Mouse (Mus musculus): Measurements from ENCODE around the gene Lrrc18. TPM values are rescaled to one million over a fixed set of nuclear protein-coding genes. Genes with fewer than 3 reads are reported as not detected.

The Lrrc18 gene
- 0.27 and 0.49 TPM in 2 replicates for polyA plus RNA-seq (2014; fragmentation: Nextera tagmentation; extraction: Ambion mirVana)

DNA sequence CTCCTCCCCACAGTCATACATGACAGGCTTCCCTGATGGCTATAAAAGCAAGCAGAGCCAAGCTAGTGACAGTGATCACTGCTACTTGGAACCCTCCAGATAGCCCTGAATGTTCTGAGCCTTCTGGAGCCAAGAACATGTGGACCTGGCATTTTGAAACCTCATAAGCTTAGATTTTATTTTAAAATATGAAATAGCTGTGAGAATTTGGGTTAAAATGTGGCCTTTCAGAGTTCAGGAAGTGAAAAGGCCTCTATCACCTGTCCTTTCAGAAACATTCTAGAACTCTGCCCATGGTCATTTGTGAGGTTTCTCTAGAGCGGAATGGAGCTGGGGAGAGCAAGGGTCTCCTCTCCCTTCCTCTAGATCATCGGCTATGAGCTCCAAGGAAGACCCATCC, at the start of gene Lrrc18:
Gene Lrrc18 (plus strand): TSS at position 301 of the 400 bp plus-strand sequence.
- H3K4me3 ChIP-seq (ENCODE audit: control insufficient read depth in 1 of 2, insufficient read depth in 1 of 2, low read depth in 1 of 2, low read length in 2 of 2): no peak within 1 kb of the TSS
- H3K4me1 ChIP-seq (ENCODE audit: control insufficient read depth in 2 of 2, insufficient read depth in 2 of 2, low read length in 2 of 2): peaks cover 10 to 13% of the 10 kb centered on the region in 2 experiments
- H3K27ac ChIP-seq (replicated peaks in 1 of 2; ENCODE audit: control insufficient read depth in 1 of 2, insufficient read depth in 1 of 2, low read depth in 2 of 2, low read length in 2 of 2): no peak within 1 kb of the TSS
- WGBS: 89% methylated on average over 2 of the region's 2 CpGs
- no peaks in the 10 kb centered on the region for H3K9me3 ChIP-seq (ENCODE audit: control insufficient read depth, low read length)
- no peak within 1 kb of the TSS for H3K9ac ChIP-seq (ENCODE audit: low read length)
- H3K27me3 ChIP-seq (ENCODE audit: control insufficient read depth, insufficient read depth, low read length): no peaks in the 10 kb centered on the region
- no peaks in the 10 kb centered on the region for H3K36me3 ChIP-seq (ENCODE audit: control insufficient read depth, insufficient read depth, low read length)
- no peak within 1 kb of the TSS for H3K4me2 ChIP-seq (ENCODE audit: low read length)
- no peak for ATAC-seq (ENCODE audit: insufficient number of reproducible peaks, insufficient read depth, low FRiP score, low read depth)

DNA sequence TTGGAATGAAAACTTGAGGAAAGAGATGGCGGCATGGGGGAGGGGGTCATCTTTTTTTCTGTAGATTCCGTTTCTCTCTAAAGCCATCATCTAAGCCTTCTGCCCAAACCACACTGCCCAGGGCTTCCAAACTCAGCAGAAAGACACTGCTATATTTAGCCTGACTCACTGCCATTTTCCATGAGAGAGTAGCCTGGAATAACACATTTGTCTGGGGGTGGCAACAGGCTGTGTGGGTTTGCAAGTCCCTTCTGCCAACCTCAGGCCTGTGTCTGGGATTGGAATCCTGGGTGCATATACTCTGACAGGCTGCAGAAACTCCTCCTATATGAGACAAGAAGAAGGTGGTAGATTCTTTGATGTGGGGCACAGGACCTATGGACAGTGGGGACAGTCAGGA, 43.7 kb upstream of the Lrrc18 start:
- 79% methylated on average over 2 of the region's 2 CpGs for WGBS
- Histone ChIP-seq H3K27ac (replicated peaks in 1 of 2; ENCODE audit: control insufficient read depth in 1 of 2, insufficient read depth in 1 of 2, low read depth in 2 of 2, low read length in 2 of 2) (no peak overlapping the region), H3K9ac (ENCODE audit: low read length) (no peak overlapping the region), H3K4me2 (ENCODE audit: low read length) (no peak overlapping the region), H3K4me1 (ENCODE audit: control insufficient read depth in 2 of 2, insufficient read depth in 2 of 2, low read length in 2 of 2) (peaks cover 17 to 19% of the 10 kb centered on the region in 2 experiments), H3K4me3 (ENCODE audit: control insufficient read depth in 1 of 2, insufficient read depth in 1 of 2, low read depth in 1 of 2, low read length in 2 of 2) (no peak overlapping the region), H3K27me3 (ENCODE audit: control insufficient read depth, insufficient read depth, low read length) (no peaks in the 10 kb centered on the region), H3K9me3 (ENCODE audit: control insufficient read depth, low read length) (no peaks in the 10 kb centered on the region), H3K36me3 (ENCODE audit: control insufficient read depth, insufficient read depth, low read length) (no peaks in the 10 kb centered on the region)
- ATAC-seq (ENCODE audit: insufficient number of reproducible peaks, insufficient read depth, low FRiP score, low read depth): no peak

DNA sequence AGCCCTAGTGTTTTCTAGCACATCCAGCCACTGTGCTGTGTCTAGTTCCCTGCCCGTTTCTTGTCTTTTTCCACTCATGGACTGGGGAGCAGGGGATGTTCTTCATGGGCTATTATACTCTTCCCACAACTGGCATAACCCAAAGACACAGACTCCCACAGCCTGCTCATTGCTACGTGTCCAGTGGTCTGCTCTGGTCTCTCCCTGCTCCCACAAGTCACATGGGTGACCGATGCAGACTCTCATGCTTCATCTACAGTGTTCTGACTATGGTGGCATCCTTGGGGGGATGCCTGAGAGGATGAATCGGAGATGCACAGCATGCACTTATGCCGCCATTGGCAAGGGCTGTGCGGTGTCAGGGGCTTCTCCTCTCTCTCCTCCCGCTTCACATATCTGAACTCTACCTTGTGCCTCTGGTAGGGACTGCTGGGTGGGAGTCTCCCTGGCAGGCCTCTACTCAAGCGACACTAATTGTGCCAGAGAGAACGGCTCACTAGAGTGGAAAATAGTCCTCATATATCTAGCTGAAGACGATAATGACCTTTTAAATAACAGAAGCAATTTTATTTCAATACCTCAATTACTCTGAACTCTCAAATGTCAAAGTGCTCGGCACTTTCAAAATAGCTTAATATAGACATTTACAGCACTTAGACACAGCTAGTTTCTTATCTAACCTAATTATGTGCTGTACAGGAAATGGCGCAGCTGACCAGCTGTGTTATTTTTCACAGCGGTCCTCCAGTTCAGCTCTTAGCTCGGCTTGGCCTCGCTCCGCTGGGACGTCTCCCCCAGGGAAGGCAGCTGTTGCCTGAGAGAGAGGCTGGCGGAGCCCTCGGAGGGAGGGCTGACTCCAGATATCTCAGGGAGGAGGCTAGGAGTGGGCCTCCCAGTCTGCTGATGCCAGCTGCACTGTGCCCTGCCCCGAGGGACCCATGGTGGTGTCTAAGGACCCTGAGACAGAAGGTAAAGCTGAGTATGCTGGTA, 40.6 kb upstream of the Lrrc18 start:
- peak overlapping the region; percentile 5; the same call in 1 of the 2 replicates for H3K9ac ChIP-seq (ENCODE audit: low read length)
- no peaks in the 10 kb centered on the region for H3K9me3 ChIP-seq (ENCODE audit: control insufficient read depth, low read length)
- no peaks in the 10 kb centered on the region for H3K27me3 ChIP-seq (ENCODE audit: control insufficient read depth, insufficient read depth, low read length)
- peak; percentile 54; the same call in 1 of the 2 replicates for ATAC-seq (ENCODE audit: insufficient number of reproducible peaks, insufficient read depth, low FRiP score, low read depth)
- H3K4me3 ChIP-seq (ENCODE audit: control insufficient read depth in 1 of 2, insufficient read depth in 1 of 2, low read depth in 1 of 2, low read length in 2 of 2): no peak overlapping the region
- peak overlapping the region; percentile 12 to 66 for H3K27ac ChIP-seq (replicated peaks in 1 of 2; ENCODE audit: control insufficient read depth in 1 of 2, insufficient read depth in 1 of 2, low read depth in 2 of 2, low read length in 2 of 2)
- peaks cover 24% of the 10 kb centered on the region in 2 experiments for H3K4me1 ChIP-seq (ENCODE audit: control insufficient read depth in 2 of 2, insufficient read depth in 2 of 2, low read length in 2 of 2)
- peak overlapping the region; percentile 46 for H3K4me2 ChIP-seq (ENCODE audit: low read length)
- 35% methylated on average over 20 of the region's 20 CpGs for WGBS
- H3K36me3 ChIP-seq (ENCODE audit: control insufficient read depth, insufficient read depth, low read length): no peaks in the 10 kb centered on the region

DNA sequence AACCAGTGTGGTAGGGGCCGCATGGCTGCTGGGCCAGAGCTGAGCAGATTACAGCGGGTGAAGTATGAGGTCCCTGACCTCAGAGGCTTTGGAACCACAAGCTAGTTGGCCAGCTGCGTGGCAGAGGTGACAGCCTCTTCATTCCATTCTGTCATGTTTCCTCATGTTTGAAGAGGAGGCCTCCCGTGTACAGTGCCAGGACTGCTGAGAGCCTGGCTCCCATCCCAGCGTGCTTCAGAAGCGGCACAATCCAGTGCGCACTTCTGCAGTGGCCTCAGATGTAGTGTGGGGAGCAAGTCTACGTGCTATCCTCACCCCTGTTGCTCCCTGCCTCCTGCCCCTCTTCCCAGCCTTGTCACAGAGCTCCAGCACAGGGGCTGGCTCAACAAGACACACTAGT, 34.7 kb upstream of the Lrrc18 start:
- WGBS: 19% methylated on average over 8 of the region's 8 CpGs
- ATAC-seq (ENCODE audit: insufficient number of reproducible peaks, insufficient read depth, low FRiP score, low read depth): peak; percentile 93
- no peak overlapping the region for H3K4me3 ChIP-seq (ENCODE audit: control insufficient read depth in 1 of 2, insufficient read depth in 1 of 2, low read depth in 1 of 2, low read length in 2 of 2)
- H3K27me3 ChIP-seq (ENCODE audit: control insufficient read depth, insufficient read depth, low read length): no peaks in the 10 kb centered on the region
- H3K9ac ChIP-seq (ENCODE audit: low read length): no peak overlapping the region
- no peaks in the 10 kb centered on the region for H3K36me3 ChIP-seq (ENCODE audit: control insufficient read depth, insufficient read depth, low read length)
- H3K4me2 ChIP-seq (ENCODE audit: low read length): peak overlapping the region; percentile 27
- peak overlapping the region; percentile 86 to 87 for H3K27ac ChIP-seq (replicated peaks in 1 of 2; ENCODE audit: control insufficient read depth in 1 of 2, insufficient read depth in 1 of 2, low read depth in 2 of 2, low read length in 2 of 2)
- H3K4me1 ChIP-seq (ENCODE audit: control insufficient read depth in 2 of 2, insufficient read depth in 2 of 2, low read length in 2 of 2): peaks cover 40 to 54% of the 10 kb centered on the region in 2 experiments
- no peaks in the 10 kb centered on the region for H3K9me3 ChIP-seq (ENCODE audit: control insufficient read depth, low read length)

DNA sequence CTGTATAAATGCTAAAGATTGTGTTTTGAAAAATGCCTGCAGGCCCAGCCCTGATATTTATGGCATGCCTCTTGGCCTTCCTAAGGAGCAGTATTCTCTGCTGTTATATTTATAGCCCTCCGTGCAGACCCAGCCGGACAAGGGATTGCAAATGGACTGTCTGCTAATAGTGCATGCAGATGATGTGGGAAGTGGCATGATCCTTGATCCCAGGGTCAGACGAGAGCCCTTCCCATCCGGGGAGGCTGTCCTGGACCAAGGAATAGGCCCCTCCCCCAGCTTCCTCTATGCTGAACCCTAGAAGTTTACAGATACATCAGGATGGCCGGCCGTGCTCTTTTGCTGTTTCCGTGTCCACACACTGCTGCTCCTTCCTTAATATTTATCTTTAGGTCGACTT, 32.5 kb upstream of the Lrrc18 start:
- peak overlapping the region; percentile 36 to 48 for H3K27ac ChIP-seq (replicated peaks in 1 of 2; ENCODE audit: control insufficient read depth in 1 of 2, insufficient read depth in 1 of 2, low read depth in 2 of 2, low read length in 2 of 2)
- H3K4me3 ChIP-seq (ENCODE audit: control insufficient read depth in 1 of 2, insufficient read depth in 1 of 2, low read depth in 1 of 2, low read length in 2 of 2): no peak overlapping the region
- H3K4me2 ChIP-seq (ENCODE audit: low read length): no peak overlapping the region
- peaks cover 39 to 57% of the 10 kb centered on the region in 2 experiments for H3K4me1 ChIP-seq (ENCODE audit: control insufficient read depth in 2 of 2, insufficient read depth in 2 of 2, low read length in 2 of 2)
- no peaks in the 10 kb centered on the region for H3K9me3 ChIP-seq (ENCODE audit: control insufficient read depth, low read length)
- H3K27me3 ChIP-seq (ENCODE audit: control insufficient read depth, insufficient read depth, low read length): no peaks in the 10 kb centered on the region
- H3K36me3 ChIP-seq (ENCODE audit: control insufficient read depth, insufficient read depth, low read length): no peaks in the 10 kb centered on the region
- ATAC-seq (ENCODE audit: insufficient number of reproducible peaks, insufficient read depth, low FRiP score, low read depth): no peak; the same call in 1 of the 2 replicates
- WGBS: 36% methylated on average over 8 of the region's 8 CpGs
- H3K9ac ChIP-seq (ENCODE audit: low read length): peak overlapping the region; percentile 22; the same call in 1 of the 2 replicates

DNA sequence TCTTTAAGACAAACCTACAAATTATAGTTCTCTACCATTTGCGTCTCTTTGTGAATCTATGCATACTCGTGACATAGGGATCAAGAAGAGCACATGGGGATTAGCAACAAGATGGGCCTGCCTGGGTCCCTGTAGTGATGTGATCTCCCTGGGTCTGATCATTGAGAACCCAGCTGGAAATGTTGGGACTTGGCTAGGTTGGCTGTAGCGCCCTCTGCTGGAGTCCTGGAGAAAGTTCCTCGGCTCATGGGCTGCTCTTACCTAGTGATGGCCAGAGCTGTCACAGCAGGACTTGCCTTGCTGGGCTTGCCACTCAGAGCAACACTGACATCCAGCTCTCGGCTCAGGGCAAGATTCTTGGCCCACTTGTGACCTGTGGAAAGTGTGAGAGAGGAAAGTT, 30.7 kb upstream of the Lrrc18 start:
- H3K9ac ChIP-seq (ENCODE audit: low read length): no peak overlapping the region
- WGBS: 34% methylated on average over 5 of the region's 5 CpGs
- H3K4me1 ChIP-seq (ENCODE audit: control insufficient read depth in 2 of 2, insufficient read depth in 2 of 2, low read length in 2 of 2): peaks cover 37 to 56% of the 10 kb centered on the region in 2 experiments
- H3K27me3 ChIP-seq (ENCODE audit: control insufficient read depth, insufficient read depth, low read length): no peaks in the 10 kb centered on the region
- H3K27ac ChIP-seq (replicated peaks in 1 of 2; ENCODE audit: control insufficient read depth in 1 of 2, insufficient read depth in 1 of 2, low read depth in 2 of 2, low read length in 2 of 2): no peak overlapping the region
- no peaks in the 10 kb centered on the region for H3K36me3 ChIP-seq (ENCODE audit: control insufficient read depth, insufficient read depth, low read length)
- ATAC-seq (ENCODE audit: insufficient number of reproducible peaks, insufficient read depth, low FRiP score, low read depth): no peak
- H3K4me3 ChIP-seq (ENCODE audit: control insufficient read depth in 1 of 2, insufficient read depth in 1 of 2, low read depth in 1 of 2, low read length in 2 of 2): no peak overlapping the region
- no peaks in the 10 kb centered on the region for H3K9me3 ChIP-seq (ENCODE audit: control insufficient read depth, low read length)
- no peak overlapping the region for H3K4me2 ChIP-seq (ENCODE audit: low read length)

DNA sequence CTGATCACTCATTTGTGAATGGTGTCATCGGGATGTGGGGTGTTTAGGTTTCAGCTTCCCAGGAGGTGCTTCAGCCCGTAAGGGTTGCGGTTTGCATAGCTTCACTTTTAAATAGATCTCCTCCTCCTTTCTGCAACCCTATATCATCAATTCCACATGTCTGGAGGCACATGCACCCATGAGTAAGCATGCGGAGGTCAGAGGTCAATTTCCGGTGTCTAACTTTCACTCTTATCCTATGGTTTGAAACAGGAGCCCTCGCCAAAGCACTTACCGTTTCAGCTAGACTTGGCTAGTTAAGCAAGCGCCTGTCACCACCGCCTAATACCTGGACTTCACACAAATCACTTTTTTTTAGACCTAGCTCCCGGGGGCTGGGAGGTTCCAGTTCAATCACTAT, 26.4 kb upstream of the Lrrc18 start:
- no peak overlapping the region for H3K4me3 ChIP-seq (ENCODE audit: control insufficient read depth in 1 of 2, insufficient read depth in 1 of 2, low read depth in 1 of 2, low read length in 2 of 2)
- ATAC-seq (ENCODE audit: insufficient number of reproducible peaks, insufficient read depth, low FRiP score, low read depth): no peak
- no peak overlapping the region for H3K27ac ChIP-seq (replicated peaks in 1 of 2; ENCODE audit: control insufficient read depth in 1 of 2, insufficient read depth in 1 of 2, low read depth in 2 of 2, low read length in 2 of 2)
- 78% methylated on average over 10 of the region's 10 CpGs for WGBS
- H3K9me3 ChIP-seq (ENCODE audit: control insufficient read depth, low read length): no peaks in the 10 kb centered on the region
- no peak overlapping the region for H3K4me2 ChIP-seq (ENCODE audit: low read length)
- H3K27me3 ChIP-seq (ENCODE audit: control insufficient read depth, insufficient read depth, low read length): no peaks in the 10 kb centered on the region
- H3K36me3 ChIP-seq (ENCODE audit: control insufficient read depth, insufficient read depth, low read length): no peaks in the 10 kb centered on the region
- H3K9ac ChIP-seq (ENCODE audit: low read length): no peak overlapping the region
- H3K4me1 ChIP-seq (ENCODE audit: control insufficient read depth in 2 of 2, insufficient read depth in 2 of 2, low read length in 2 of 2): peaks cover 5 to 14% of the 10 kb centered on the region in 2 experiments
